Mouse (Mus musculus) forebrain, embryonic 16.5 days (tissue): ENCODE measurements at regions not wholly inside any gene's neighbourhood (a gene's known extent, or its start where the extent isn't known, plus 50 kb on each side); places are given as distances from the start of the nearest gene placed in this dataset.

Experiments used
- ATAC-seq: fragments of 200-750 bp; cut with Nextera tagmentation; 2 replicates; pipeline ENCODE4 v1.8.0; 2017; ENCODE audit warnings: mild to moderate bottlenecking, moderate library complexity
- H3K27ac ChIP-seq: fragments of 300-500 bp; sonication (generic); 2 replicates; pipeline ENCODE4 v1.5.1; 2014; ENCODE audit warnings: low read length, control low read depth
- H3K27me3 ChIP-seq: fragments of 300-500 bp; sonication (generic); replicated peaks from 2 replicates; pipeline ENCODE4 v1.6.1; 2014; ENCODE audit warnings: low read length; ENCODE audit not compliant: control insufficient read depth, insufficient read depth
- H3K36me3 ChIP-seq: fragments of 300-500 bp; sonication (generic); 2 replicates; pipeline ENCODE4 v1.6.1; 2014; ENCODE audit not compliant: control insufficient read depth, insufficient read depth
- H3K4me1 ChIP-seq: fragments of 300-500 bp; sonication (generic); replicated peaks from 2 replicates; pipeline ENCODE4 v1.6.1; 2014; ENCODE audit warnings: low read length; ENCODE audit not compliant: control insufficient read depth, insufficient read depth
- H3K4me2 ChIP-seq: fragments of 300-500 bp; sonication (generic); 2 replicates; pipeline ENCODE4 v1.6.1; 2014; ENCODE audit warnings: mild to moderate bottlenecking, low read length, control low read depth
- H3K4me3 ChIP-seq: fragments of 300-500 bp; sonication (generic); replicated peaks from 2 replicates; pipeline ENCODE4 v1.5.1; 2014; ENCODE audit warnings: mild to moderate bottlenecking, low read length, control low read depth
- H3K9ac ChIP-seq: fragments of 300-500 bp; sonication (generic); replicated peaks from 2 replicates; pipeline ENCODE4 v1.6.1; 2014; ENCODE audit warnings: low read depth, low read length, control low read depth
- H3K9me3 ChIP-seq: fragments of 300-500 bp; sonication (generic); 2 replicates; pipeline ENCODE4 v1.6.1; 2016; ENCODE audit warnings: low read length; ENCODE audit not compliant: control insufficient read depth
- WGBS: fragments of 180-500 bp; shearing (Covaris S2); extraction: QIAGEN DNeasy Blood & Tissue Kit; methylation state at CpG from one replicate; pipeline ENCODE4 v1.1.7; 2014; 5-methylcytosine and 5-hydroxymethylcytosine counted together

DNA sequence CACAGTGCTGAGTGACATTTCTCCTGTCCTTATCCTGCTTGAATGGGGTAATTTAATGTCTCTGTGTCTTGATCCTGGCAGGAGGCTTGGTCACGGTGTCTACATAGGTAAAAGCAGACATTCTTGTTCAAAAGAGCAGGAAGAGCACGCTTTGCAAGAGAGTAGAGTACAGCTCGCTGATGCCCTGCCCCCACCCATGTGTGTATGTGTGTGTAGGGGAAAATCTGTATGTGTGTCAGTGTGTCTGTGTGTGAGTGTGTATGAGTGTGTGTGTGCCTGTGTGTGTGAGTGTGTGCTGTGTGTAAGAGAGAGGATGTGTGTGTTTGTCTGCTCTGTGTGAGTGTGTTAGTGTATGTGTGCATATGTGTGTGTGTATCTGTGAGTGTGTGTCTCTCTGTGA is 221.3 kb downstream of the Bcl11b start:
- Histone ChIP-seq H3K4me1 (0 out of 2 replicates have a peak, but pooled peaks cover 3% of the 10 kb centered on the region), H3K27me3 (no peaks in the 10 kb centered on the region), H3K36me3 (no peaks in the 10 kb centered on the region), H3K9me3 (no peaks in the 10 kb centered on the region), H3K4me2 (no peak overlapping the region), H3K27ac (no peak overlapping the region), H3K9ac (no peak overlapping the region), H3K4me3 (no peak overlapping the region)
- 80% methylated on average over 3 of the region's 3 CpGs for WGBS
- no peak for ATAC-seq

- H3K36me3 ChIP-seq = no peaks in the 10 kb centered on the region
- H3K9me3 ChIP-seq = no peaks in the 10 kb centered on the region
- no peaks in the 10 kb centered on the region for H3K27me3 ChIP-seq
- H3K4me1 ChIP-seq = no peaks in the 10 kb centered on the region
- H3K4me2 ChIP-seq = no peak overlapping the region
- no peak overlapping the region for H3K27ac ChIP-seq
- H3K4me3 ChIP-seq = no peak overlapping the region
- ATAC-seq = no peak
- no peak overlapping the region for H3K9ac ChIP-seq
- WGBS = 85% methylated on average over 7 of the region's 7 CpGs
Observed at GRCm38 (mm10) chr12:107783831-107784230, 219.6 kb downstream of the Bcl11b start.

- 28% methylated on average over 6 of the region's 6 CpGs for WGBS
- Histone ChIP-seq H3K4me3 (no peak overlapping the region), H3K4me1 (no peaks in the 10 kb centered on the region), H3K27ac (no peak overlapping the region), H3K9ac (no peak overlapping the region), H3K4me2 (no peak overlapping the region), H3K9me3 (no peaks in the 10 kb centered on the region), H3K27me3 (no peaks in the 10 kb centered on the region), H3K36me3 (no peaks in the 10 kb centered on the region)
- ATAC-seq = no peak
Observed at GRCm38 (mm10) chr12:107789818-107790217, 213.6 kb downstream of the Bcl11b start.

DNA sequence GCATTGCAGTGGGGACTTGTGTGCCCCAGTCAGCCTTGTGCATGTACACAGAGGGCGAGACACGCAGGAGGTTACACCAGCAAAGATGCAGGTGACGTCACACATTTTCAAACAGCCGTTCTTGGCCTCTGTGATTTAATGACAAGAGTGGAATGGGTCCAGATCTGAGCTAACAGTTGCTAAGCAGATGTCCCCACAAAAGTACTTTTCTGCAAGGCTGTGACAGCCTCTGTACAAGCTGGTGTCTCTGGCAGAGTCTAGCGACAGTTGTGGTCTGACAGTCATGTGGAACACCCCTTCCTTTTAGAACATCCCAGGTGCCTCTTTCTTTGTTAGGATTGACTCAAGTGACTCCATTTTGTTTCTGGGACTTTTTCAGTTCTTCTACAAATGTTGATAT is 203.1 kb downstream of the Bcl11b start:
- H3K4me2 ChIP-seq = no peak overlapping the region
- 0 out of 2 replicates have a peak, but pooled peaks cover 4% of the 10 kb centered on the region for H3K4me1 ChIP-seq
- H3K9me3 ChIP-seq = no peaks in the 10 kb centered on the region
- no peak overlapping the region for H3K9ac ChIP-seq
- ATAC-seq = no peak
- no peaks in the 10 kb centered on the region for H3K27me3 ChIP-seq
- H3K36me3 ChIP-seq = no peaks in the 10 kb centered on the region
- no peak overlapping the region for H3K4me3 ChIP-seq
- WGBS = 76% methylated on average over 5 of the region's 5 CpGs
- no peak overlapping the region for H3K27ac ChIP-seq

DNA sequence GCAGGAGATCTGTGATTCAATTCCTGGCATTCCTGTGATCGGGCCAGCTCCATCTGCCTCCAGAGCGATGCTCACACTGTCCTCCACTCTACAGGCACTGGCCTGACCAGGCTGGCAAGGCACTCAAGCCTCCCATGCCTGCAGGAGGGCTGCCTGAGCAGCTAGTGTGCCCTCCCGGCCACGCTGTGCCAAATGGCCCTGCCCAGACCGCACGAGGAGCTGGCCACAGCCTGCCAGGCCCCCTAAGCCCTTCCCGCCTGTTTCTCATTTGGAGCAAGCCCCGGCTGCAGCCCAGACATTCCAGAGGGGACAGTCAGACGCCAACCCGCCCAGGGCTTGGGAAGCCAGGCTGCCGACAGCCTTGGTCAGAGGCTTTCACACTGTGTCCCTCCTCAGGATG is 195.8 kb downstream of the Bcl11b start:
- Histone ChIP-seq H3K36me3 (no peaks in the 10 kb centered on the region), H3K9me3 (no peaks in the 10 kb centered on the region), H3K4me3 (no peak overlapping the region), H3K9ac (no peak overlapping the region), H3K27me3 (no peaks in the 10 kb centered on the region), H3K27ac (no peak overlapping the region), H3K4me2 (no peak overlapping the region), H3K4me1 (peaks cover 13% of the 10 kb centered on the region)
- no peak for ATAC-seq
- WGBS = 24% methylated on average over 11 of the region's 11 CpGs

DNA sequence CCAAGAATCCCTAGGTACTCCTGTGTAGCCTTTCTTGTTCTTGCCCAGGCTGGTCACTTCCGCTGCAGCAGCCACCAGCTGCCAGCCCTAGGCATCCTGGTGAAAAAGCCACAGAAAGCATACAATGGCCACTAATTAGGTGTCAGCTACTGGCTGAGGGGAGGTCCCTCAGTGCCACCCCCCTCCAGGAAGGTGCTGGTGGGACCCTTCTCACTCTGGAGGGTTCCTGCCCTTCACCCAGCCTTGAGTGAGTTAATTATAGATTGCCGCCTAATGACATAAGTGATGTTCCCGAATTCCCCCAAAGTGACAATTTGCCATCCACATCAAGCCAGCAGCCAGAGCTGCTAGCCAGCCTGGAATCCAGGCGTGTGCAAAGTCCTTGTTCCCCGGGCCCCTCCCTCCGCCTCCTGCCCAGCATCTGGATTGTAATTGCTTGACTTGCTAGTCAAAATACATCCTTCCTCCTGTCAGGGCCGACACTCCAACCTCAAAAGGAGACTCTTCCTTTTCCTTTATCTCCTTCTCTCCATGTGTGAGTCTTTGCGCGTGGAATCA is 195.2 kb downstream of the Bcl11b start:
- Histone ChIP-seq H3K27me3 (no peaks in the 10 kb centered on the region), H3K27ac (no peak overlapping the region; the same call in 1 of the 2 replicates), H3K4me2 (no peak overlapping the region), H3K4me1 (peaks cover 17% of the 10 kb centered on the region), H3K36me3 (no peaks in the 10 kb centered on the region), H3K9ac (no peak overlapping the region), H3K9me3 (no peaks in the 10 kb centered on the region), H3K4me3 (no peak overlapping the region)
- WGBS = 25% methylated on average over 9 of the region's 9 CpGs
- 0 out of 2 replicates have a peak, but pooled peaks have one; percentile 26 for ATAC-seq

- no peak for ATAC-seq
- 62% methylated on average over 5 of the region's 5 CpGs for WGBS
- Histone ChIP-seq H3K4me1 (peaks cover 17% of the 10 kb centered on the region), H3K4me3 (no peak overlapping the region), H3K4me2 (no peak overlapping the region), H3K27me3 (no peaks in the 10 kb centered on the region), H3K9me3 (no peaks in the 10 kb centered on the region), H3K36me3 (no peaks in the 10 kb centered on the region), H3K9ac (no peak overlapping the region), H3K27ac (no peak overlapping the region)
Observed at GRCm38 (mm10) chr12:107811231-107811630, 192.2 kb downstream of the Bcl11b start.

- 51% methylated on average over 14 of the region's 14 CpGs for WGBS
- peak; percentile 57; the same call in 1 of the 2 replicates for ATAC-seq
- no peaks in the 10 kb centered on the region for H3K9me3 ChIP-seq
Observed at GRCm38 (mm10) chr12:107812549-107813335, 190.7 kb downstream of the Bcl11b start.

DNA sequence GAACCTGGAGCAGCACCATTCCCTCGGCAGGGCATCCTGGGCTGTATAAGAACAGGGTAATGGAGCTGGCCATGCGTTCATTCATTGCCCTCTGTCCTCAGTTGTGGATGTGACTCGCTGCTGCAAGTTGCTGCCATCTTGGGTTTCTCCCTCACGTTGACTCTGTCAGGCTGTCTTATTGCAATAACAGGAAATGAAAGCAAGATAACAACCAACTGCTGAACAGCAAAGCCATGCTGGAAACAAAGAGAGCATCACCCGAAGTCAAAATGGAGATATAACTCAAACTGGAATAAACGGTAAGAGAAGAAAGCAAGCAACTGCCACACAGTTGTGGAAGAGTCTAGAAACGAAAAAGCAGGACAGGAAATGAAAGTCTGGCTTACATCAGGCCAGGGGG is 188.5 kb downstream of the Bcl11b start:
- no peak for ATAC-seq
- no peaks in the 10 kb centered on the region for H3K36me3 ChIP-seq
- WGBS = 84% methylated on average over 7 of the region's 7 CpGs
- H3K9ac ChIP-seq = no peak overlapping the region
- H3K4me3 ChIP-seq = no peak overlapping the region
- no peaks in the 10 kb centered on the region for H3K9me3 ChIP-seq
- no peak overlapping the region for H3K27ac ChIP-seq
- no peak overlapping the region for H3K4me2 ChIP-seq
- H3K4me1 ChIP-seq = peaks cover 3% of the 10 kb centered on the region; the same call in 1 of the 2 replicates
- H3K27me3 ChIP-seq = no peaks in the 10 kb centered on the region

More at GRCm38 (mm10) chr12:107812549-107813335, 190.7 kb downstream of the Bcl11b start:
- no peak overlapping the region for H3K27ac ChIP-seq
- no peaks in the 10 kb centered on the region for H3K36me3 ChIP-seq
- no peak overlapping the region for H3K4me3 ChIP-seq
- H3K9ac ChIP-seq = no peak overlapping the region
- no peak overlapping the region for H3K4me2 ChIP-seq
- H3K27me3 ChIP-seq = no peaks in the 10 kb centered on the region
- H3K4me1 ChIP-seq = peaks cover 16% of the 10 kb centered on the region
